Mouse (Mus musculus): ENCODE data around the gene Fam131a. TPM values are rescaled to one million over a fixed set of nuclear protein-coding genes. Genes with fewer than 3 reads are reported as not detected.

Gene Fam131a
- polyA plus RNA-seq, 1 experiment from 2014 or later: 8.8 TPM

- WGBS: 89% methylated on average over 9 of the region's 9 CpGs
- H3K36me3 ChIP-seq: no peaks in the 10 kb centered on the region
- no peaks in the 10 kb centered on the region for H3K9me3 ChIP-seq (replicated peaks)
- H3K4me1 ChIP-seq: no peaks in the 10 kb centered on the region
- DNase-seq (ENCODE audit: low spot score): no peak
- H3K27ac ChIP-seq (replicated peaks): no peak overlapping the region
- peaks cover 22% of the 10 kb centered on the region for H3K27me3 ChIP-seq (ENCODE audit: low read depth, poor library complexity, severe bottlenecking)
- no peak overlapping the region for H3K4me3 ChIP-seq
These were observed 46.8 kb downstream of the Fam131a start for GRCm38 (mm10) chr16:20739845-20740244.

GRCm38 (mm10) chr16:20746641-20747040 is 53.6 kb downstream of the Fam131a start:
- Histone ChIP-seq H3K4me1 (no peaks in the 10 kb centered on the region), H3K27me3 (ENCODE audit: low read depth, poor library complexity, severe bottlenecking) (no peaks in the 10 kb centered on the region), H3K9me3 (replicated peaks) (no peaks in the 10 kb centered on the region), H3K4me3 (no peak overlapping the region), H3K27ac (replicated peaks) (no peak overlapping the region), H3K36me3 (no peaks in the 10 kb centered on the region)
- WGBS: 90% methylated on average over 6 of the region's 6 CpGs
- DNase-seq (ENCODE audit: low spot score): no peak

DNA sequence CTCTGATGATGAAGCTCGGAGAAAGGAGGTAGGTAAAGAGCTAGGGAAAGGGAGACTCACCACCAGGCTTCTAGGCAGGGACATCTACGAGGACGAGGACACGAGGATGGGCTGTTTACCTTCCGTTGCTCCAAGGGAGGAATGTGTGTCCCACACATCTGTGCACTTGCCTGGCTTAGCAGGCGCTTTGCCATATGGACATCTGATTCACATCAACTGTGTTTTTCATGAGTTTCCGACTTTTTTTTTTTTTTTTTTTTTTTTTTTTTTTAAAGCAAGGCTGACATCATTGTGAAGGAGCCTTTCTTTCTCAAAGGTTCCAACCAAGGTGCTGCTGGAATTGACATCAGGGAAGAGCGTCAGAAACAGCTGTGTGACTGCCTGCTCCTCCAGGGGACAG is 57.5 kb downstream of the Fam131a start:
- 65% methylated on average over 8 of the region's 8 CpGs for WGBS
- H3K27ac ChIP-seq (replicated peaks): no peak overlapping the region
- H3K27me3 ChIP-seq (ENCODE audit: low read depth, poor library complexity, severe bottlenecking): no peaks in the 10 kb centered on the region
- no peaks in the 10 kb centered on the region for H3K36me3 ChIP-seq
- H3K9me3 ChIP-seq (replicated peaks): no peaks in the 10 kb centered on the region
- H3K4me3 ChIP-seq: no peak overlapping the region
- H3K4me1 ChIP-seq: no peaks in the 10 kb centered on the region
- DNase-seq (ENCODE audit: low spot score): no peak

Other genes starting within 250 kb of the Fam131a start
- 151 TPM in 2 replicates for gene Eif2b5, start 194.4 kb upstream of the Fam131a start, polyA plus RNA-seq (2016; fragmentation: Nextera tagmentation; extraction: Ambion mirVana)
- 28.5 and 37.5 TPM in 2 replicates for gene Dvl3, start 176.3 kb upstream of the Fam131a start, polyA plus RNA-seq (2016; fragmentation: Nextera tagmentation; extraction: Ambion mirVana)
- 711 and 831 TPM in 2 replicates for gene Ap2m1, start 157.8 kb upstream of the Fam131a start, polyA plus RNA-seq (2016; fragmentation: Nextera tagmentation; extraction: Ambion mirVana)
- 58.9 and 62.2 TPM in 2 replicates for gene Abcf3, start 144.7 kb upstream of the Fam131a start, polyA plus RNA-seq (2016; fragmentation: Nextera tagmentation; extraction: Ambion mirVana)
- 1.7 and 4.5 TPM in 2 replicates for gene Vwa5b2, start 103.8 kb upstream of the Fam131a start, polyA plus RNA-seq (2016; fragmentation: Nextera tagmentation; extraction: Ambion mirVana)
- gene Eef1akmt4, start 81.6 kb upstream of the Fam131a start, polyA plus RNA-seq (2016; fragmentation: Nextera tagmentation; extraction: Ambion mirVana): 36.0 and 42.1 TPM in 2 replicates
- gene Gm49333, start 81.6 kb upstream of the Fam131a start, polyA plus RNA-seq (2016; fragmentation: Nextera tagmentation; extraction: Ambion mirVana): not detected in 2 replicates
- 59.4 and 61.1 TPM in 2 replicates for gene Alg3, start 81.5 kb upstream of the Fam131a start, polyA plus RNA-seq (2016; fragmentation: Nextera tagmentation; extraction: Ambion mirVana)
- gene Camk2n2, start 72.0 kb upstream of the Fam131a start, polyA plus RNA-seq (2016; fragmentation: Nextera tagmentation; extraction: Ambion mirVana): 3.1 and 3.3 TPM in 2 replicates
- 5.0 and 6.5 TPM in 2 replicates for gene Ece2, start 63.4 kb upstream of the Fam131a start, polyA plus RNA-seq (2016; fragmentation: Nextera tagmentation; extraction: Ambion mirVana)
- 527 and 536 TPM in 2 replicates for gene Psmd2, start 41.6 kb upstream of the Fam131a start, polyA plus RNA-seq (2016; fragmentation: Nextera tagmentation; extraction: Ambion mirVana)
- gene Eif4g1, start 24.9 kb upstream of the Fam131a start, polyA plus RNA-seq (2016; fragmentation: Nextera tagmentation; extraction: Ambion mirVana): 216 and 221 TPM in 2 replicates
- 136 and 148 TPM in 2 replicates for gene Polr2h, start 24.4 kb downstream of the Fam131a start, polyA plus RNA-seq (2016; fragmentation: Nextera tagmentation; extraction: Ambion mirVana)
- gene Clcn2, start 24.5 kb downstream of the Fam131a start, polyA plus RNA-seq (2016; fragmentation: Nextera tagmentation; extraction: Ambion mirVana): 12.8 and 16.8 TPM in 2 replicates
- 1.5 and 2.0 TPM in 2 replicates for gene Chrd, start 39.9 kb downstream of the Fam131a start, polyA plus RNA-seq (2016; fragmentation: Nextera tagmentation; extraction: Ambion mirVana)
- gene Thpo, start 41.3 kb downstream of the Fam131a start, polyA plus RNA-seq (2016; fragmentation: Nextera tagmentation; extraction: Ambion mirVana): 0.37 and 0.56 TPM in 2 replicates

Data from midbrain, embryonic 10.5 days (tissue).